Mouse (Mus musculus) ES-CJ7 (cell line): ENCODE results near the gene Il11ra1.
"Not testable (repeated sequence)": the region's sequence is repeated elsewhere in the genome, so short reads cannot be mapped to it uniquely, and the experiment has no call there.

ENCODE experiments used
- DNase-seq: peaks from one replicate; pipeline ENCODE4 v3.0.0; 2011; ENCODE audit warnings: low read depth, low spot score

The Il11ra1 gene

DNA sequence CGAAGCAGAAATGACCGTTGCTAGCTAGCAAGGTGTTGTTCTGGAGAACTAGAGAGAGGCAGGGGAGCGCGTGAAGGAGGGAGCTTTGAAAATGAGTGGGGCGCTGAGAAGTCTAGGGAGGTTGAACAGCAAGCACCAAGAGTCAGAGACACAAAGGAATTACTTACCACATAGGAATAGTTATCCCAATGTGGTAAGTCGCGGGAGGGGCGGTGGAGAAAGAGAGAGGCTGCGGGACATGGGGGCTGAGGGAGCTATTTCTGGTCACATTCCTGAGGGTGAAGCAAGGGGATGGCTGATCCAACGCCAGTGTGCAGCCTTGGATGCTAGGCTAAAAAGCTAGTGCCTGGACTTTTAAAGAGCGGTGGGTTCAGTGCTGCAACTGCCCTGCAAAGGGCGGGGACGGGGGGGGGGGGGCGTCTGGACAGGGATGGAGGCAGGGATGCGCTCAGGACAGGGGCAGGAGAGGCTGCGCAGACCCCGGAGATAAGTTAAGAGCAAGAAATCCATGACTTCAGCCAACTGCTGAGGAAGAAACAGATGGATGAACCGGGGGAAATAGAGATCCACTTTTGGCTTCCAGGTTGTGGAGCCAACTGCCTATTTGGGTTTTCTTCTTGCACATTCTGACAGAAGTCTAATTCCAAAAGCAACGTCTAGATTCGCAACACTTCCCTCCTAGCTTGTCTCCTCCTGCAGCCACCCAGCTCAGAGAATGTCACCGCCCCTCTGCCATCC is 82.1 kb downstream of the Il11ra1 start:
- not testable (repeated sequence) for DNase-seq

DNA sequence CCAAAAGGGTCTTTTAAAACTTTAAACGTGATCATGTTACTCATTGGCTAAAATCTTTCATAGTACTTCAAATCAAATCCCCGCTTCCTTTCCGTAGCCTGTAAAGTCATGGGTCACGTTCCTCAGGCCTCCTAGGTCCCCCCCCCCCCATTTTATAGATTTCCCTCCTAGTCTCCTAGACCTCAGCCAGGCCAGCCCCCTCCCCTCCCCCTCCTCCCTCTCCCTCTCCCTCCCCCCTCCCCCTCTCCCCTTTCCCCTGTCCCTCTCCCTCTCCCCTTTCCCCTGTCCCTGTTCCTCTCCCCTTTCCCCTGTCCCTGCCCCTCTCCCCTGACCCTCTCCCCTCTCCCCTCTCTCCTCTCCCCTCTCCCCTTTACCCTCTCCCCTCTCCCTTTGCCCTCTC is 82.9 kb downstream of the Il11ra1 start:
- DNase-seq = not testable (repeated sequence)

DNA sequence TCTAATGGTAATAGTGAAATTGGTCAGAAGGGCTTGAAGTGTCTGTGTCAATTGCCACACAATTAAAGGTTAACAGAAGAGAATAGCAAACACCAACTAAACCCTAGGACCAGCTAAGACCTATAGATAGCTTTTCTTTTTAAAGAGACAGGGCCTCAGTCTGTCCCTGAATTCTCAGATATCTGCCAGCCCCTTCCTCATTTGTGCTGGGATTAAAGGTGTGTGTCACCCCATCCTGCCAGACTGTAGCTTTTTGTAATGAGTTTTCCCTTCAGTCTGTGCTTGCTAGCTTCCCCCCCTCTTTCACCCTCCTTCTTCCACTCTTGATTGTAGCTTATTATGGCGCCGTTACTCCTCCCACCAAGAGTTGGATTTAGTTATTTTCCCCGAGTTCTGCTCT is 83.4 kb downstream of the Il11ra1 start:
- DNase-seq = not testable (repeated sequence)
